Mouse (Mus musculus): Measurements from ENCODE around the gene Olfr1106. TPM values are rescaled to one million over a fixed set of nuclear protein-coding genes. Genes with fewer than 3 reads are reported as not detected.

The Olfr1106 gene
- not detected in 2 replicates for polyA plus RNA-seq (2016; fragmentation: Nextera tagmentation; extraction: Ambion mirVana)

GRCm38 (mm10) chr2:87052173-87052572 is at the start of gene Olfr1106:
TSS of gene Olfr1106 (minus strand) at chr2:87052273.
- DNase-seq (ENCODE audit: low spot score): no peak
- H3K4me3 ChIP-seq: no peak within 1 kb of the TSS
- H3K27me3 ChIP-seq (ENCODE audit: low read depth, poor library complexity, severe bottlenecking): no peaks in the 10 kb centered on the region
- H3K36me3 ChIP-seq: no peaks in the 10 kb centered on the region
- no peaks in the 10 kb centered on the region for H3K4me1 ChIP-seq
- H3K27ac ChIP-seq: no peak within 1 kb of the TSS
- 84% methylated on average over 1 of the region's 1 CpGs for WGBS
- no peaks in the 10 kb centered on the region for H3K9me3 ChIP-seq (replicated peaks)

- 87% methylated on average over 1 of the region's 1 CpGs for WGBS
- Histone ChIP-seq H3K27me3 (ENCODE audit: low read depth, poor library complexity, severe bottlenecking) (no peaks in the 10 kb centered on the region), H3K36me3 (no peaks in the 10 kb centered on the region), H3K4me3 (no peak within 1 kb of the TSS), H3K9me3 (replicated peaks) (no peaks in the 10 kb centered on the region), H3K27ac (no peak within 1 kb of the TSS), H3K4me1 (no peaks in the 10 kb centered on the region)
- no peak for DNase-seq (ENCODE audit: low spot score)
These were observed 43.8 kb upstream of the Olfr1106 start, which contains the start of gene Olfr1109 for GRCm38 (mm10) chr2:87095908-87096307. TSS of gene Olfr1109 (minus strand) at chr2:87096008.

GRCm38 (mm10) chr2:87075717-87076116 is 23.6 kb upstream of the Olfr1106 start, which contains the start of gene Olfr1107:
TSS of gene Olfr1107 (minus strand) at chr2:87075817.
- WGBS: 79% methylated on average over 1 of the region's 1 CpGs
- Histone ChIP-seq H3K9me3 (replicated peaks) (no peaks in the 10 kb centered on the region), H3K27me3 (ENCODE audit: low read depth, poor library complexity, severe bottlenecking) (no peaks in the 10 kb centered on the region), H3K4me1 (no peaks in the 10 kb centered on the region), H3K36me3 (no peaks in the 10 kb centered on the region), H3K4me3 (no peak within 1 kb of the TSS), H3K27ac (no peak within 1 kb of the TSS)
- DNase-seq (ENCODE audit: low spot score): no peak

- DNase-seq (ENCODE audit: low spot score): no peak
- no peak within 1 kb of the TSS for H3K4me3 ChIP-seq
- no peak within 1 kb of the TSS for H3K27ac ChIP-seq
- H3K9me3 ChIP-seq (replicated peaks): no peaks in the 10 kb centered on the region
- H3K27me3 ChIP-seq (ENCODE audit: low read depth, poor library complexity, severe bottlenecking): no peaks in the 10 kb centered on the region
- H3K36me3 ChIP-seq: no peaks in the 10 kb centered on the region
- H3K4me1 ChIP-seq: no peaks in the 10 kb centered on the region
These were observed 15.6 kb downstream of the Olfr1106 start, which contains the start of gene Olfr1105 for GRCm38 (mm10) chr2:87036431-87036830. TSS of gene Olfr1105 (minus strand) at chr2:87036531.

GRCm38 (mm10) chr2:87026980-87027379 is 25.1 kb downstream of the Olfr1106 start, which contains the start of gene Olfr1104:
TSS of gene Olfr1104 (minus strand) at chr2:87027080.
- no peak within 1 kb of the TSS for H3K27ac ChIP-seq
- 97% methylated on average over 1 of the region's 1 CpGs for WGBS
- no peak within 1 kb of the TSS for H3K4me3 ChIP-seq
- H3K27me3 ChIP-seq (ENCODE audit: low read depth, poor library complexity, severe bottlenecking): no peaks in the 10 kb centered on the region
- no peak for DNase-seq (ENCODE audit: low spot score)
- no peaks in the 10 kb centered on the region for H3K9me3 ChIP-seq (replicated peaks)
- no peaks in the 10 kb centered on the region for H3K4me1 ChIP-seq
- H3K36me3 ChIP-seq: no peaks in the 10 kb centered on the region

GRCm38 (mm10) chr2:86998098-86998497 is 54.0 kb downstream of the Olfr1106 start, which contains the start of gene Olfr1102:
TSS of gene Olfr1102 (plus strand) at chr2:86998398.
- no peaks in the 10 kb centered on the region for H3K36me3 ChIP-seq
- no peaks in the 10 kb centered on the region for H3K4me1 ChIP-seq
- no peak within 1 kb of the TSS for H3K27ac ChIP-seq
- H3K27me3 ChIP-seq (ENCODE audit: low read depth, poor library complexity, severe bottlenecking): no peaks in the 10 kb centered on the region
- DNase-seq (ENCODE audit: low spot score): no peak
- no peak within 1 kb of the TSS for H3K4me3 ChIP-seq
- H3K9me3 ChIP-seq (replicated peaks): no peaks in the 10 kb centered on the region

Other genes with a start within 250 kb of the Olfr1106 start
- not detected in 2 replicates for gene Olfr141, start 242.3 kb downstream of the Olfr1106 start, polyA plus RNA-seq (2016; fragmentation: Nextera tagmentation; extraction: Ambion mirVana)
- gene Olfr1094, start 227.6 kb downstream of the Olfr1106 start, polyA plus RNA-seq (2016; fragmentation: Nextera tagmentation; extraction: Ambion mirVana): not detected in 2 replicates
- gene Olfr1095, start 200.6 kb downstream of the Olfr1106 start, polyA plus RNA-seq (2016; fragmentation: Nextera tagmentation; extraction: Ambion mirVana): not detected in 2 replicates
- gene Gm13723, start 177.5 kb downstream of the Olfr1106 start, polyA plus RNA-seq (2016; fragmentation: Nextera tagmentation; extraction: Ambion mirVana): not detected in 2 replicates
- gene Olfr1097, start 160.1 kb downstream of the Olfr1106 start, polyA plus RNA-seq (2016; fragmentation: Nextera tagmentation; extraction: Ambion mirVana): not detected in 2 replicates
- not detected in 2 replicates for gene Olfr1098, start 127.7 kb downstream of the Olfr1106 start, polyA plus RNA-seq (2016; fragmentation: Nextera tagmentation; extraction: Ambion mirVana)
- not detected in 2 replicates for gene Olfr1099, start 91.6 kb downstream of the Olfr1106 start, polyA plus RNA-seq (2016; fragmentation: Nextera tagmentation; extraction: Ambion mirVana)
- gene Olfr1100, start 72.3 kb downstream of the Olfr1106 start, polyA plus RNA-seq (2016; fragmentation: Nextera tagmentation; extraction: Ambion mirVana): not detected in 2 replicates
- not detected in 2 replicates for gene Olfr1101, start 61.1 kb downstream of the Olfr1106 start, polyA plus RNA-seq (2016; fragmentation: Nextera tagmentation; extraction: Ambion mirVana)
- gene Olfr1102, start 53.9 kb downstream of the Olfr1106 start, polyA plus RNA-seq (2016; fragmentation: Nextera tagmentation; extraction: Ambion mirVana): not detected in 2 replicates
- not detected in 2 replicates for gene Olfr1104, start 25.2 kb downstream of the Olfr1106 start, polyA plus RNA-seq (2016; fragmentation: Nextera tagmentation; extraction: Ambion mirVana)
- gene Olfr1105, start 15.7 kb downstream of the Olfr1106 start, polyA plus RNA-seq (2016; fragmentation: Nextera tagmentation; extraction: Ambion mirVana): not detected in 2 replicates
- gene Olfr1107, start 23.5 kb upstream of the Olfr1106 start, polyA plus RNA-seq (2016; fragmentation: Nextera tagmentation; extraction: Ambion mirVana): not detected in 2 replicates
- not detected in 2 replicates for gene Olfr1109, start 43.7 kb upstream of the Olfr1106 start, polyA plus RNA-seq (2016; fragmentation: Nextera tagmentation; extraction: Ambion mirVana)
- gene Olfr259, start 62.3 kb upstream of the Olfr1106 start, polyA plus RNA-seq (2016; fragmentation: Nextera tagmentation; extraction: Ambion mirVana): not detected in 2 replicates
- gene Olfr1110, start 88.0 kb upstream of the Olfr1106 start, polyA plus RNA-seq (2016; fragmentation: Nextera tagmentation; extraction: Ambion mirVana): not detected in 2 replicates
- gene Olfr1111, start 100.4 kb upstream of the Olfr1106 start, polyA plus RNA-seq (2016; fragmentation: Nextera tagmentation; extraction: Ambion mirVana): not detected in 2 replicates
- gene Olfr1112, start 135.5 kb upstream of the Olfr1106 start, polyA plus RNA-seq (2016; fragmentation: Nextera tagmentation; extraction: Ambion mirVana): not detected in 2 replicates
- gene Olfr1113, start 156.7 kb upstream of the Olfr1106 start, polyA plus RNA-seq (2016; fragmentation: Nextera tagmentation; extraction: Ambion mirVana): not detected in 2 replicates
- not detected in 2 replicates for gene Olfr1115, start 195.7 kb upstream of the Olfr1106 start, polyA plus RNA-seq (2016; fragmentation: Nextera tagmentation; extraction: Ambion mirVana)
- gene Olfr1116, start 215.3 kb upstream of the Olfr1106 start, polyA plus RNA-seq (2016; fragmentation: Nextera tagmentation; extraction: Ambion mirVana): not detected in 2 replicates

Measured in limb, embryonic 10.5 days (tissue).